Mouse (Mus musculus) central nervous system, embryonic 11.5 days (tissue): ENCODE measurements around the gene Slco4a1. TPM values are rescaled to one million over a fixed set of nuclear protein-coding genes. Genes with fewer than 3 reads are reported as not detected.

ENCODE experiments used
- polyA plus RNA-seq: library from polyadenylated mRNA; depleted of rRNA; stranded (reverse); fragments of >200 nt; gene quantifications from 2 replicates; pipeline ENCODE4 v1.2.3, GENCODE M21; 2012; rRNA removed

Gene Slco4a1
- 3.9 and 4.9 TPM in 2 replicates for polyA plus RNA-seq

GRCm38 (mm10) chr2:180455723-180456698 is at the start of gene Slco4a1:
TSS of gene Slco4a1 (plus strand) at chr2:180456245.

DNA sequence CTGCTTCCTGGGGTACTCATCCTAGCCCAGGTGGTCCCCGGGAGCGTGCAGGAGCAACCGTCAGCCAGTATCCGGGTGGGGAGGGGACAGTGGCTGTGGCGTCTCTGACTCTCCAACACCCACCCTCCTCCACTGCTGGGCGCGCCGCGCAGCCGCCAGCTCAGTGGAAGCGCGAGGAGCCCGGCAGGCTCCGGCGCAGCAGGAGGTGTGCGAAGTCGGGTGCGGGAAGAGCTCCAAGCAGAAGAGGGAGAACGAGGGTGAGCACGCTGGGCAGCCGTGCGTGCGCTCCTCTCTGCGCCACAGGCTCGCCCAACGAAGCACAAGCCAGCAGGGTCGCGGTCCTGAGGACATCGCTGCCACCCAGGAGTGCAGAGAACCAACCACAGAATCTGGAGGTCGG is 43.7 kb downstream of the Slco4a1 start, which contains the start of gene Ntsr1:
Gene Ntsr1, plus strand, starts transcription at position 236 of the 400 bp plus-strand sequence.

Other genes starting within 250 kb of the Slco4a1 start
- 5.6 and 16.0 TPM in 2 replicates for gene Lama5, start 230.4 kb upstream of the Slco4a1 start, polyA plus RNA-seq
- gene Rps21, start 198.9 kb upstream of the Slco4a1 start, polyA plus RNA-seq: 1,280 and 3,511 TPM in 2 replicates
- 19.3 and 32.7 TPM in 2 replicates for gene Cables2, start 182.7 kb upstream of the Slco4a1 start, polyA plus RNA-seq
- gene Rbbp8nl, start 166.4 kb upstream of the Slco4a1 start, polyA plus RNA-seq: 0.13 and 0.19 TPM in 2 replicates
- gene Gata5, start 121.5 kb upstream of the Slco4a1 start, polyA plus RNA-seq: 0.47 and 1.9 TPM in 2 replicates
- 0.12 and 0.67 TPM in 2 replicates for gene Ntsr1, start 43.7 kb downstream of the Slco4a1 start, polyA plus RNA-seq
- 52.6 and 61.4 TPM in 2 replicates for gene Mrgbp, start 125.1 kb downstream of the Slco4a1 start, polyA plus RNA-seq
- gene Ogfr, start 133.0 kb downstream of the Slco4a1 start, polyA plus RNA-seq: 111 and 118 TPM in 2 replicates
- gene Col9a3, start 141.5 kb downstream of the Slco4a1 start, polyA plus RNA-seq: 13.4 and 32.4 TPM in 2 replicates
- gene Tcfl5, start 186.5 kb downstream of the Slco4a1 start, polyA plus RNA-seq: 0.97 and 1.1 TPM in 2 replicates